Mouse (Mus musculus): ENCODE data around the gene Manea. TPM values are rescaled to one million over a fixed set of nuclear protein-coding genes. Genes with fewer than 3 reads are reported as not detected.

Gene Manea
- 11.5 TPM for polyA plus RNA-seq (2014; fragmentation: Illumina TruSeq; extraction: RNeasy Lipid Tissue Mini Kit (QIAGEN cat#74804); ENCODE audit: low read depth, low replicate concordance)

GRCm38 (mm10) chr4:26346443-26347106 lies at the start of gene Manea:
Gene Manea (minus strand): TSS chr4:26346891.

Data from adipose tissue, adult 10 weeks (tissue).